Mouse (Mus musculus) bone marrow, adult 2 months (tissue): ENCODE data around the gene Atxn2l. TPM values are rescaled to one million over a fixed set of nuclear protein-coding genes. Genes with fewer than 3 reads are reported as not detected.

Experiments
- H3K27ac ChIP-seq: fragments of 200-500 bp; 2 replicates; pipeline ENCODE4 v1.5.1; 2012; ENCODE audit warnings: low read depth, mild to moderate bottlenecking, control low read depth, inconsistent platforms, low read length; ENCODE audit not compliant: control insufficient read depth, poor library complexity, insufficient read depth
- H3K4me1 ChIP-seq: fragments of 200-500 bp; 2 replicates; pipeline ENCODE4 v1.6.1; 2011; ENCODE audit warnings: low read length; ENCODE audit not compliant: control insufficient read depth, insufficient read depth
- H3K4me3 ChIP-seq: fragments of 200-500 bp; replicated peaks from 2 replicates; pipeline ENCODE3; 2011; ENCODE audit warnings: mild to moderate bottlenecking, low read depth, low read length, control low read depth; ENCODE audit not compliant: control insufficient read depth
- CTCF ChIP-seq: fragments of 200-500 bp; IDR thresholded peaks from 2 replicates; pipeline ENCODE4 v1.5.1; 2011; ENCODE audit warnings: low read length, control low read depth; ENCODE audit not compliant: control insufficient read depth, insufficient read depth
- POLR2A ChIP-seq: fragments of 200-500 bp; IDR thresholded peaks from 2 replicates; pipeline ENCODE4 v1.6.1; 2011; ENCODE audit warnings: low read depth, mild to moderate bottlenecking, control low read depth, low read length, borderline replicate concordance; ENCODE audit not compliant: control insufficient read depth
- WGBS: fragments of 180-500 bp; shearing (Covaris S2); methylation state at CpG from one replicate; pipeline ENCODE4 v1.1.7; 2018; 5-methylcytosine and 5-hydroxymethylcytosine counted together
- polyA plus RNA-seq: library from polyadenylated mRNA; stranded (reverse); fragments of >200 nt; gene quantifications from 2 replicates; pipeline ENCODE4 v1.2.4, GENCODE M21; 2011; ENCODE audit warnings: low replicate concordance; ENCODE audit not compliant: missing spikeins, insufficient read depth, insufficient read length

Gene Atxn2l
- polyA plus RNA-seq, 1 experiment, result 156 TPM

DNA sequence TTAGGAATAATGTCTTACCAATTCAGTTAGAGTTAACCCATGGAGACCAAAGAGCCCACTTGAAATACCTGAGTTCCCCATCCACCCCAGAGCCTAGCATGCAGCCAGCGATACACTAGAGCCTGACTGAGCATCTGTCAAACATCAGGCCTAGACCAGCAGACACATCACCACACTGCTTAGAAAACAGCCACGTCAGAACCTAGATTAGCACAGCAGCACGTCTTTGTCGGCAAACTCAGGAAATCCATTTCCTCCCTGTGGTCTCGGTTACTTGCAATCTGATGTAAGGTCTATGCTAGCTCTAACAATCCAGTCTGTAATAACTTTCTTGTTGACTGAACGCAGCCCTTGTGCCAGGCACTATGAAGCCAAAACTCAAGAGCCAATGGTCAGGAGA is 33.2 kb downstream of the Atxn2l start:
- TF ChIP-seq POLR2A, result no peak
- no peak for TF ChIP-seq CTCF
- 7% methylated on average over 6 of the region's 6 CpGs for WGBS

DNA sequence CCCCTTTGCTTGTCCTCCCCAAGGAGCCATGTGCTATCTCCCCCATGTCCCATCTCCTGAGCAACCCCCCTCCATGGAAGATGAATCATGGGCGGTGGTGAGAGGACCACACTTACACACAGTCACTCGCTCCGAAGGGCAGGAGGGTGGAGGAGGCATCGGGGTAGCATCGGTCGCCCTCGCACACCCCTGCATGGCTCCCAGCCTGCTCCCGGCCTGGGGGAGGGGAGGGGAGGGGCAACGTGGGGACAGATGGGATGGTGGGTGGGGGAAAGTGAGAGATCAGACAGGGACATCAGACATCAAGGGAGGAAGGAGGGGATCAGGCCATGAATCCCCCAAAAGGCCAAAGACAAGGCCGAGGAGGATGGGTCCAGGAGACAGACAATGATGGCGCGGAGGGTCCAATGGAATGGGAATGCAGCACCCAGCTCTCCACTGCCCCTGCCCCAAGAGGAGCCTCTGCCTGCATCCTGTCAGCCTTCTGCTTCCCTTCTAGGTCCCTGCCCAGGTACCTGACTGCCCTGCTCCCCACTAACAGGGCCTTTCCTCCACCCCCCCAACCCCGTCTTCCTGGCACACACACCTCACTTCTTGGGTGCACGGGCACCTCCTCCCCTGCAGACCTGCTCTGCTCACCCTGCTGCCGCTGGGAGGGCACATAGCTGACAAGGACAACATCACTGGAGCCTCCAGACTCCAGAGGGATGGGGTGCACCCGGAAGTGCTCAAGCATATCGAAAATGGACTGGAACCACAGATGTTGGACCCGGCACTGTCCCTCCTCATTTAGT is 35.2 kb downstream of the Atxn2l start:
- H3K27ac ChIP-seq, result no peak overlapping the region
- no peak for TF ChIP-seq CTCF
- no peak for TF ChIP-seq POLR2A
- 88% methylated on average over 18 of the region's 18 CpGs for WGBS
- peaks cover 5% of the 10 kb centered on the region for H3K4me1 ChIP-seq
- no peak overlapping the region for H3K4me3 ChIP-seq

More for the DNA sequence above, 33.2 kb downstream of the Atxn2l start:
- peak overlapping the region; percentile 37 for H3K27ac ChIP-seq
- H3K4me3 ChIP-seq, result no peak overlapping the region
- peaks cover 9% of the 10 kb centered on the region for H3K4me1 ChIP-seq

DNA sequence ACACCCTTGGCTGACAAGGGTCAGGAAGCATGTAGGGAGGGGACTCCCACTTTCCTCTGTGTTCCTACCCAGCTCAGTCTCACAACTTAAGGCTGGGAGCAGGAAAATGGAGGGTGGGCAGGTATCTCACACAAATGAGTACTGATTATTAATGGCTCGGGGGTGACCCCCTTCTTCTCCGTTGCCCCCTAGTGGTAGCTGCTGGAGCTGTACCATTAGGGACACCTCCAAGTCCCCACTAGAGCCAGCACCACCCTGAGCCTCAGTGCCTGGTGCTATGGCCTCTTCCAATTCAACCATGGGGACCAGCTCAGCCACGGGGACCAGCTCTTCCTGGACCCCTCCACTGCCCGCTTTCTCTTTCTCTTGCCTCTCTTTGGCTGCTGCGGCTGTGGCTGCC is 36.0 kb downstream of the Atxn2l start:
- 50% methylated on average over 5 of the region's 5 CpGs for WGBS
- H3K27ac ChIP-seq, result no peak overlapping the region
- H3K4me3 ChIP-seq, result no peak overlapping the region
- peaks cover 5% of the 10 kb centered on the region for H3K4me1 ChIP-seq
- TF ChIP-seq POLR2A (no peak), CTCF (peak; percentile 71)

DNA sequence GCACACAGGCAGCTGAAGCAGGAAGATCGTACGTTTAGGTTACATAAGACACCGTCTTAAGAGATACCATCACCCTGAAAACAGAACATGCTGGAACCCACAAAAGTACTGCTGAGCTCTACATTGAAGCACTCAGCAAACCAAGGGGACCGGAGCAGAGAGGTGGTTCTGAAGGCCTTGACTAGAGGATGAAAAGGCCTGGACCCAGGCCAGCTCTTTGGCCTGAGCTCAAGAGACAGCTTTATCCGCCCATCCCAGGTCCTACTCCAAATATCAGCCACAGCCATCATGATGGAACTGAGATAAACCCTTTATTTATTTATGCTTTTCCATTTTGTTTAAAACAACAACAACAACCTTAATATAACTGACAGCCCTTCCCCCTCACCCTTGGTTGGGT is 36.5 kb downstream of the Atxn2l start:
- 46% methylated on average over 5 of the region's 5 CpGs for WGBS
- peaks cover 5% of the 10 kb centered on the region for H3K4me1 ChIP-seq
- TF ChIP-seq POLR2A (no peak), CTCF (no peak)

DNA sequence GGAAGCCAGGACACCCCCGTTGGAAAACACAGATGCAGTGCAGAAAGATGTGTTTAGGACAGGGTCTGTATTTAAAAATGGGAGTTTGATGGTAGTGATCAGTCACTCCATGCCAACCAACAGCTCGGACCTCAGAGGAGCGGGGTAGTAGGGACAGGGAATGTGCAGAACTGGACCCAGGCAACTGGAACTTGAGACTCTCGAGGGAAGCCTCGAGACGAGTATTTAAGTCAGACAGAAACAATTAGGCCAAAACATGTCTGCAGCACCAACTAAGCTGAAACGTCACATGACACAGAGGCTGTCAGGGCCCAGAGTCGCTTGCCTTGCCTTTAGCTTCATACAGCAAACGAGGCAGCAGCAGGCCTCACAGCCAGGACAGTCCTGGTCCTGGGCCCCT is 37.1 kb downstream of the Atxn2l start:
- H3K4me1 ChIP-seq, result peaks cover 2% of the 10 kb centered on the region
- no peak overlapping the region for H3K4me3 ChIP-seq
- peak overlapping the region; percentile 48 for H3K27ac ChIP-seq
- TF ChIP-seq POLR2A (no peak), CTCF (no peak)
- 78% methylated on average over 9 of the region's 9 CpGs for WGBS

More for the DNA sequence above, 36.5 kb downstream of the Atxn2l start:
- no peak overlapping the region; the same call in 1 of the 2 replicates for H3K27ac ChIP-seq
- no peak overlapping the region for H3K4me3 ChIP-seq

DNA sequence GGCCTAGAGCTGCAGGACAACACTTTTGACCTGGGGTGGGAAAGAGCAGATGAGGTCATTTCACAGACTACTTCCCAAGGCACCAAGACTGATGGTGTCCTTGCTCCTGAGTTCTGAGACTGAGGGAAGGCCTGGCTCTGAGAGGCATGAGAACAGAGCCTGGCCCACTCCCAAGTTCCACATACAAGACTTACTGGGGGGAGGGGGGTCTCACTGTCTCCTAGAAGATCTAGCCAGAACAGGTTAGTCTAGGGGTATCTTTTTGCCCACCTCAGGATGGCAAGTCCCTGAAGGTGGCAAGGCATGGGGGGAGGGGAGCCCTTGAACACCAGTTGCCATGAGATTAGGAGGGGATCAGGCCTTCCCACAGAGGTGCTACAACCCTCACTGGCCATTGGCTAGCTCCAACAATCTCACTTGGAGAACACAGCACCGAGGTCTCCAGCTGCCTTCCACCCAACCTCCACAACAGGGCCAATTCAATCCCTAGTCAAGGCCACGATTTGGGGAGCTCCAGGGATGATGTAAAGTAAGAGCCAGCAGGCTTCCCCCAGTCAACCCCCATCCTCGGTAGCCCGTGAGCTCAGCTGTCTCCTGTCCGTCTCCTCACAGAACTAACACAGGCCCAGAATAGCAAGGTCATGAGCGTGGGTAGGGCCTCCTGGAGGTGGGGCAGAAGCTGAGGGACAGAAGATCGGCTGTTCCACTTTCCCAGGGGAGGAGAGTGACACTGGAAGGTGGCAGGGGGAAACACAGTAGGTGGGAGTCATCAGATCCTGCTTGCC is 37.8 kb downstream of the Atxn2l start:
- no peaks in the 10 kb centered on the region; the same call in none of the 2 replicates for H3K4me1 ChIP-seq
- no peak for TF ChIP-seq CTCF
- TF ChIP-seq POLR2A, result no peak
- WGBS, result 53% methylated on average over 7 of the region's 7 CpGs
- no peak overlapping the region for H3K27ac ChIP-seq
- no peak overlapping the region for H3K4me3 ChIP-seq

DNA sequence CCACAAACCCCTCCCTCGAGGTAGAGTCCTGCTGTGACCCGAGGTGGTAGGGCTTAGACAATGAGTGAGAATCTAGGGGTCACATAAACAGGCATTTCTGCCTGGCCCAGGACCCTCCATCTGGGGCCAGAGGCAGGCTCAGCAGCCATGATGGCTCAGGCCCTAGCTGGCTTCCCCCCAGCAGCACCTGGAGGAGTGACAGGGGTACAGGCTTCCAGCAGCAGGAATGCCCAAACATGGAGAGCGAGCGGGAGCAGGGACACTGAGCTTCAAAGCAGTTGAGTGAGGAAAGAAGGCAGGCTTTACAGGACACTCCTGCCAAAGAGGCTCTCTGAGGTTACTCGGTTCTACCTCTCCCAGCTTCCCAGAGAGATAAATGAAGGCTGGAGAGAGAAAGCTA is 38.4 kb downstream of the Atxn2l start:
- Histone ChIP-seq H3K4me1 (no peaks in the 10 kb centered on the region; the same call in none of the 2 replicates), H3K27ac (no peak overlapping the region), H3K4me3 (no peak overlapping the region)
- TF ChIP-seq CTCF (no peak), POLR2A (no peak)
- WGBS, result 73% methylated on average over 5 of the region's 5 CpGs

DNA sequence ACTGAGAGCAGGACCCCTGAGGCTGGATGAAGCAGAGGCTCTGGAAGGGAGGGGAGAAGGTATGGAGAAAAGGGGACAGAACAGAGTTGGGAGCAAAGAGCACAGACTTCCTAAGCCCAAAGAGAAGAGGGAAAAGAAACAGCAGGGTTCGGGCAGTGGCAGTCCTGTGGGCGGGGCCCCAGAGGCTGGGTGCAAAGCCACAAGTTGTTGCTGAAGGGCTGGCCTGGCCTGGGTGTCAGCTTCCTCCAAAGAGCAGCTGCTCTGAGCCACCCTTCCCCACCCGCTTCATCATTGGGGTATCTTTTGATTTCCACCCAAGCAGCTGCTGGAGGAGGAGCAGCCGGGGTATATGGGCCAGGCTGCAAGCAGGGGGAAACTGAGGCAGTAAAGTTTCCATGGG is 39.1 kb downstream of the Atxn2l start:
- TF ChIP-seq POLR2A, result no peak
- H3K4me1 ChIP-seq, result no peaks in the 10 kb centered on the region; the same call in none of the 2 replicates
- H3K4me3 ChIP-seq, result no peak overlapping the region
- WGBS, result 9% methylated on average over 4 of the region's 4 CpGs
- H3K27ac ChIP-seq, result peak overlapping the region; percentile 26
